Mouse (Mus musculus) liver, postnatal 0 days (tissue): Measurements from ENCODE around the gene Pappa. TPM values are rescaled to one million over a fixed set of nuclear protein-coding genes. Genes with fewer than 3 reads are reported as not detected.

ENCODE experiments used
- ATAC-seq: fragments of 200-750 bp; cut with Nextera tagmentation; 2 replicates; pipeline ENCODE4 v1.8.0; 2017; ENCODE audit warnings: mild to moderate bottlenecking, moderate library complexity
- DNase-seq: peaks from one replicate; pipeline ENCODE4 v3.0.0-alpha.2; 2016
- H3K27ac ChIP-seq: fragments of 300-500 bp; sonication (generic); 2 replicates; pipeline ENCODE4 v1.5.1; 2014; ENCODE audit warnings: antibody characterized with exemption, moderate library complexity, mild to moderate bottlenecking, low read depth
- H3K27me3 ChIP-seq: fragments of 300-500 bp; sonication (generic); 2 replicates; pipeline ENCODE4 v1.6.1; 2014; ENCODE audit warnings: low read length, control low read depth, mixed read lengths; ENCODE audit not compliant: insufficient read depth
- H3K36me3 ChIP-seq: fragments of 300-500 bp; sonication (generic); replicated peaks from 2 replicates; pipeline ENCODE4 v1.6.1; 2014; ENCODE audit warnings: mild to moderate bottlenecking, control low read depth, low read length, moderate library complexity, mixed read lengths; ENCODE audit not compliant: insufficient read depth
- H3K4me1 ChIP-seq: fragments of 300-500 bp; sonication (generic); 2 replicates; pipeline ENCODE4 v1.6.1; 2014; ENCODE audit warnings: antibody characterized with exemption, mild to moderate bottlenecking, control low read depth; ENCODE audit not compliant: insufficient read depth
- H3K4me2 ChIP-seq: fragments of 300-500 bp; sonication (generic); 2 replicates; pipeline ENCODE4 v1.6.1; 2014; ENCODE audit warnings: low read depth, mild to moderate bottlenecking, low read length, moderate library complexity, mixed read lengths
- H3K4me3 ChIP-seq: fragments of 300-500 bp; sonication (generic); 2 replicates; pipeline ENCODE4 v1.5.1; 2014; ENCODE audit warnings: low read depth, low read length
- H3K9ac ChIP-seq: fragments of 300-500 bp; sonication (generic); replicated peaks from 2 replicates; pipeline ENCODE4 v1.6.1; 2014; ENCODE audit warnings: mild to moderate bottlenecking, moderate library complexity
- H3K9me3 ChIP-seq: fragments of 300-500 bp; sonication (generic); 2 replicates; pipeline ENCODE4 v1.6.1; 2016; ENCODE audit warnings: mild to moderate bottlenecking, control low read depth, low read length, mixed read lengths
- CTCF ChIP-seq: sonication (generic); IDR thresholded peaks from 2 replicates; pipeline ENCODE4 v1.5.1; 2016; ENCODE audit warnings: antibody characterized with exemption, low read depth
- EP300 ChIP-seq: IDR thresholded peaks from 2 replicates; pipeline ENCODE4 v1.6.1; 2016; ENCODE audit warnings: antibody characterized with exemption, low read depth, mild to moderate bottlenecking
- WGBS: fragments of 180-500 bp; shearing (Covaris S2); extraction: QIAGEN DNeasy Blood & Tissue Kit; methylation state at CpG from one replicate; pipeline ENCODE4 v1.1.7; 2014; ENCODE audit not compliant: insufficient replicate concordance; 5-methylcytosine and 5-hydroxymethylcytosine counted together
- polyA plus RNA-seq: library from polyadenylated mRNA; unstranded; fragments of >200 nt; fragmentation: Nextera tagmentation; extraction: Ambion mirVana; gene quantifications from 2 replicates; pipeline ENCODE4 v1.2.1, GENCODE M21; 2015

Gene Pappa
- polyA plus RNA-seq, 1 experiment from 2014 or later: 0.01 TPM

DNA sequence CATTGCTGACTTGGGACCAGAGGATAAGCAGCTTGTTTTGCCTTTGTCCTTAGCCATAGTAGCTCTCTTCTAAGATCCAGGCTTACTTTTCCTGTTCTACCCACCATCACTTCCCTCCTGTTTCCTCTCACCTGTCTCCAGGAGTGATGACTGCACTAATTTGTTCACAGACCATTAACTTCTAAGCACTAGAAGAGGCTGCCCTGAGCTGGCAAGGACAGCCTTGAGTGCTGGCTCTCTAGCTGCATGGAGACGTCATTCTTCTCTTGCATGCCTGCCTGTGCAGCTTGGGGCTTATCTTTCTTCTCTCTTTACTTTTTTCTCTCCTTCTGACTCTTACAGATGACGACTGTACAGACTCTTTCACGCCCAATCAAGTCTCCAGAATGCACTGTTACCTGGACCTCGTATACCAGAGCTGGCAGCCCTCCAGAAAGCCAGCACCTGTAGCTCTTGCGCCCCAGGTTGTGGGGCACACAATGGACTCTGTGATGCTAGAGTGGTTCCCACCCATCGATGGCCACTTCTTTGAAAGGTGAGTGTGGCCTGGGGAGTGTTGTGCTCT is 65.0 kb downstream of the Pappa start:
- no peaks in the 10 kb centered on the region for H3K4me1 ChIP-seq
- WGBS: 60% methylated on average over 6 of the region's 6 CpGs

DNA sequence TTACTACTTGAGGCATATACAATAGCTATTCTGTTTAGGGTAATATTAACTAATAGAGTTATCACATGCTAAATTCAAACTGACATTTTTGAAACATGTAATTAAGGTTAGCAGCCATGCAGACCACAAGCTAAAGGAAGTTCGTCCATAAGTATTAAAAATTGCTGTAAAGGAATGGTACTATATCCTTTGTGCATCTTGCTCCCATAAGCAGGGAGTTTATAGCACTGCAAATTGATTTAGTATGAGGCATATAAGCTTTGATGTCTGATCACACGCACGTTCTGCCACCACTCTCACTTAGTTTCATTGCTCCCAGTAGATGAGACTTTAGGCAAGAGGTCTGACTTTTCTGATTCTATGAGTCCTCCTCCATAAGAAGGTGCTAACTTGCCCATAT is 68.8 kb downstream of the Pappa start:
- H3K4me3 ChIP-seq: no peak overlapping the region
- no peaks in the 10 kb centered on the region for H3K27me3 ChIP-seq
- H3K4me2 ChIP-seq: no peak overlapping the region
- H3K27ac ChIP-seq: no peak overlapping the region
- ATAC-seq: no peak
- DNase-seq: no peak
- no peaks in the 10 kb centered on the region for H3K36me3 ChIP-seq
- no peaks in the 10 kb centered on the region for H3K9me3 ChIP-seq
- 67% methylated on average over 3 of the region's 3 CpGs for WGBS
- no peaks in the 10 kb centered on the region for H3K4me1 ChIP-seq
- H3K9ac ChIP-seq: no peak overlapping the region
- TF ChIP-seq CTCF (no peak), EP300 (no peak)

More for the DNA sequence above, 65.0 kb downstream of the Pappa start:
- TF ChIP-seq CTCF (no peak), EP300 (no peak)
- Histone ChIP-seq H3K27me3 (no peaks in the 10 kb centered on the region), H3K36me3 (no peaks in the 10 kb centered on the region), H3K27ac (no peak overlapping the region), H3K9ac (no peak overlapping the region), H3K9me3 (no peaks in the 10 kb centered on the region), H3K4me2 (no peak overlapping the region), H3K4me3 (no peak overlapping the region)
- no peak for DNase-seq
- ATAC-seq: no peak

DNA sequence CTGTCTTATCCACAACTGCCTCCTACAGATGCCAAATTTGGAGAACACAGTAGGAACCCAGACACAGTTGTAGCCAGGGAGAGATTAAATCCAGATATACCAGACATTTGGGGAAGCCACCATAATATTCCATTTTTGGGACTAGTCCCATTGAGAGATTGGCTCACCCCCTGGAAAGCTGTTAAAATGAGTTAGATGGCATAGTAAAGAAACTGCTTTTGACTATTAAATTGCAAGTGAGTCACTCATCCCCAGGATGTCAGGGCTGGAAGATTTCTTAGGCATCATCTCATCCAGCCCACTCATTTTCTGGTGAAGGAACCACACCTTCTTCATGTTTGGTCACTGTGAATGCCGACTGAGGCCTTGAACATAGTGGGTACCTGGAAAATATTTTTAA is 72.0 kb downstream of the Pappa start:
- H3K27me3 ChIP-seq: no peaks in the 10 kb centered on the region

DNA sequence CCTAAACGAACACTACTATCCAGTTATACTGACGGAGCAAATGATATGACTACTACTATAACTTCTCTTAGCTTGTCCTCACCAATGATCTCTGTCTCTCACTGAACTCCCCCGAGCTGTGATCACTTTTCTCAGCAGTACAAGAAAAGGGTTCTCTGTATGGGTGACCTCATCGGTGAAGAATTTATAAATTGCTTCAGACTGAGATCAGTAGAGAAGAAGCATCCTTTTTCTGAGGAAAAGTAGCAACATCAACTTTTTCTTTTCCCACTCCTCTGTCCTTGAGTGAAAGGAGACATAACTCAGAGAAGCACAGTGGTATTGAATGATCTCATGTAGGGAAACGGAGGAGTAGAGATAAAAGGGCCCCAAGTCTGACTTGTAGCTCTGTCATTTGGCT is 79.7 kb downstream of the Pappa start:
- H3K36me3 ChIP-seq: no peaks in the 10 kb centered on the region
- H3K27ac ChIP-seq: no peak overlapping the region
- no peak overlapping the region for H3K4me2 ChIP-seq
- ATAC-seq (no peak), DNase-seq (no peak)
- H3K9ac ChIP-seq: no peak overlapping the region
- no peaks in the 10 kb centered on the region for H3K27me3 ChIP-seq
- H3K4me1 ChIP-seq: no peaks in the 10 kb centered on the region
- no peak overlapping the region for H3K4me3 ChIP-seq
- WGBS: 62% methylated on average over 5 of the region's 5 CpGs
- H3K9me3 ChIP-seq: no peaks in the 10 kb centered on the region
- TF ChIP-seq EP300 (no peak), CTCF (no peak)

More for the DNA sequence above, 72.0 kb downstream of the Pappa start:
- WGBS: 86% methylated on average over 1 of the region's 1 CpGs
- Histone ChIP-seq H3K27ac (no peak overlapping the region), H3K9me3 (no peaks in the 10 kb centered on the region), H3K36me3 (no peaks in the 10 kb centered on the region), H3K9ac (no peak overlapping the region), H3K4me2 (no peak overlapping the region), H3K4me1 (no peaks in the 10 kb centered on the region), H3K4me3 (no peak overlapping the region)
- TF ChIP-seq EP300 (no peak), CTCF (no peak)
- DNase-seq: no peak
- ATAC-seq: no peak

DNA sequence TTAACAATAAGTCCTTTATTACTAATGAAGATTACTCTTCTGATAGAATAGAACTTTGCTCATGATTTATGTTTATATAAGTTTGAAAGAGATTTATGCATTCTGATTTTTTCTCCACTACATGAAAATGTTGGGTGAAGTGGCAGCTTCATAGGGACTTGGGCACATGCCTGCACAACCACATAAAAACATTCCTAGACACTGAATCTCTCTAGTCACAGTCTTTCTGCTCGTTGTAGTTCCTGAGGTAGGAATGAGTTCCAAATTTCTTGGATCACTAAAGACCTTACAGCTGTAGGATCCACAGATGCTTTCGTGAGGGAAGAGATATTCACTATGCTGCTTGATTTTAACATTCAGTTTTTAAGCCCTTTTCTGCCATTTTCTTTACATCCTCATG is 81.5 kb downstream of the Pappa start:
- TF ChIP-seq EP300: no peak
- TF ChIP-seq CTCF: no peak
- Histone ChIP-seq H3K4me3 (no peak overlapping the region), H3K9ac (no peak overlapping the region), H3K36me3 (no peaks in the 10 kb centered on the region), H3K4me1 (no peaks in the 10 kb centered on the region), H3K4me2 (no peak overlapping the region), H3K9me3 (no peaks in the 10 kb centered on the region), H3K27ac (no peak overlapping the region), H3K27me3 (no peaks in the 10 kb centered on the region)
- 65% methylated on average over 2 of the region's 2 CpGs for WGBS
- no peak for ATAC-seq
- DNase-seq: no peak

DNA sequence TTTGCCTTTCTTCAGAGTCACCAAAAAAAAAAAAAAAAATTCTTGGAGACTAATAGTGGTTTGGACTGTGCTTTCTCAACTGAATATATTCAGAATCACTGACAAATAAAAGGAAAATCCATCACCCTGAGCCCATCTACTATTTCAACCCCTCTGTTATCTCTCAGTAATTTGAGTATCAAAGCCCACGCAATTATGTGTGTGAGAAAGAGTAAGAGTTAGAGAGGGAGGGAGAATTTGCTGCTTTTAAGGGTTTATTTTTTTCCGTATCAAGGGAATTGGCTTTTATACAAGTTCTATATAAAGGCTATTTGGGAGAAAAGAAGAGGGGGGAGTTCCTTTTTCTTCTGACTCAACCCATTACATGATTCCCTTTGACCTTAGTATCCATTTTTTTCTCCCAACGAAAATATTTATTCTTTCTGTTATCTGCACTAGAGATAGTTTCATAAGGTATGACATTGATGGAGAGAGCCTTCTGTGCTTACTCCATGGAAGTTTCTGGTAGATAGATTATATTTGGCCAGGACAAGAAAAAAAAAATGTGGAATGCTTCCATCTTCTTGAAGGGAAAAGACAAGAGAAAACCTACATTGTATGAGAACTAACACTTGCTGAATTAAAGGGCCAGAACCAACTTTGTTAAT is 85.5 kb downstream of the Pappa start:
- Histone ChIP-seq H3K4me2 (no peak overlapping the region), H3K4me3 (no peak overlapping the region), H3K9ac (no peak overlapping the region), H3K27me3 (no peaks in the 10 kb centered on the region), H3K27ac (no peak overlapping the region), H3K9me3 (no peaks in the 10 kb centered on the region), H3K36me3 (no peaks in the 10 kb centered on the region), H3K4me1 (no peaks in the 10 kb centered on the region)
- TF ChIP-seq CTCF (no peak), EP300 (no peak)
- WGBS: 60% methylated on average over 3 of the region's 3 CpGs
- no peak for ATAC-seq
- no peak for DNase-seq
